Mouse (Mus musculus) small intestine, adult 2 months (tissue): ENCODE measurements at regions not wholly inside any gene's neighbourhood (a gene's known extent, or its start where the extent isn't known, plus 50 kb on each side); places are given as distances from the start of the nearest gene placed in this dataset.

ENCODE experiments used
- H3K27ac ChIP-seq: fragments of 200-500 bp; 2 replicates; pipeline ENCODE4 v1.5.1; 2012; ENCODE audit warnings: low read depth, low read length, control low read depth, inconsistent platforms; ENCODE audit not compliant: insufficient read depth
- H3K27me3 ChIP-seq: fragments of 200-500 bp; 2 replicates; pipeline ENCODE4 v1.6.1; 2012; ENCODE audit warnings: mild to moderate bottlenecking, moderate library complexity, low read length, inconsistent platforms; ENCODE audit not compliant: control insufficient read depth, insufficient read depth
- H3K36me3 ChIP-seq: fragments of 200-500 bp; 2 replicates; pipeline ENCODE4 v1.6.1; 2012; ENCODE audit warnings: mild to moderate bottlenecking, low read length, control low read depth, inconsistent platforms; ENCODE audit not compliant: control insufficient read depth, insufficient read depth
- H3K4me1 ChIP-seq: fragments of 200-500 bp; 2 replicates; pipeline ENCODE4 v1.6.1; 2012; ENCODE audit warnings: low read length, inconsistent platforms, mixed read lengths; ENCODE audit not compliant: control insufficient read depth, insufficient read depth, insufficient read length
- H3K4me3 ChIP-seq: fragments of 200-500 bp; 2 replicates; pipeline ENCODE4 v1.5.1; 2012; ENCODE audit warnings: low read depth, mild to moderate bottlenecking, control low read depth, inconsistent platforms, low read length, moderate library complexity
- CTCF ChIP-seq: fragments of 200-500 bp; IDR thresholded peaks from 2 replicates; pipeline ENCODE4 v1.5.1; 2012; ENCODE audit warnings: low read depth, mild to moderate bottlenecking, control low read depth, inconsistent platforms, low read length, moderate library complexity, mixed read lengths; ENCODE audit not compliant: insufficient replicate concordance, insufficient read length; ENCODE audit errors: extremely low read depth
- POLR2A ChIP-seq: fragments of 200-500 bp; IDR thresholded peaks from 2 replicates; pipeline ENCODE4 v1.6.1; 2012; ENCODE audit warnings: low read depth, mild to moderate bottlenecking, control low read depth, inconsistent platforms, low read length, moderate library complexity
- WGBS: fragments of 180-500 bp; shearing (Covaris S2); methylation state at CpG from one replicate; pipeline ENCODE4 v1.1.7; 2018; 5-methylcytosine and 5-hydroxymethylcytosine counted together

GRCm38 (mm10) chr2:59406976-59407375 lies 77.5 kb upstream of the Dapl1 start:
- Histone ChIP-seq H3K4me3 (no peak overlapping the region), H3K27ac (no peak overlapping the region), H3K4me1 (no peaks in the 10 kb centered on the region), H3K27me3 (no peaks in the 10 kb centered on the region), H3K36me3 (no peaks in the 10 kb centered on the region)
- no peak for TF ChIP-seq POLR2A
- no peak for TF ChIP-seq CTCF
- WGBS: 78% methylated on average over 3 of the region's 3 CpGs

GRCm38 (mm10) chr2:59407512-59407988 lies 76.9 kb upstream of the Dapl1 start:
- Histone ChIP-seq H3K27ac (no peak overlapping the region), H3K27me3 (no peaks in the 10 kb centered on the region), H3K4me1 (no peaks in the 10 kb centered on the region), H3K4me3 (no peak overlapping the region), H3K36me3 (no peaks in the 10 kb centered on the region)
- TF ChIP-seq POLR2A (no peak), CTCF (no peak)
- WGBS: 55% methylated on average over 13 of the region's 13 CpGs

- H3K4me1 ChIP-seq: no peaks in the 10 kb centered on the region
- 41% methylated on average over 10 of the region's 10 CpGs for WGBS
- no peaks in the 10 kb centered on the region for H3K36me3 ChIP-seq
- H3K27ac ChIP-seq: no peak overlapping the region
- H3K27me3 ChIP-seq: no peaks in the 10 kb centered on the region
- no peak overlapping the region for H3K4me3 ChIP-seq
- no peak for TF ChIP-seq POLR2A
- TF ChIP-seq CTCF: no peak
Measured at GRCm38 (mm10) chr2:59408040-59408587, 76.3 kb upstream of the Dapl1 start.

- 92% methylated on average over 9 of the region's 9 CpGs for WGBS
- no peak for TF ChIP-seq CTCF
- no peak for TF ChIP-seq POLR2A
- Histone ChIP-seq H3K27me3 (no peaks in the 10 kb centered on the region), H3K27ac (no peak overlapping the region), H3K36me3 (no peaks in the 10 kb centered on the region), H3K4me1 (peaks cover 12% of the 10 kb centered on the region; the same call in 1 of the 2 replicates), H3K4me3 (no peak overlapping the region)
Measured at GRCm38 (mm10) chr2:59414612-59415011, 69.8 kb upstream of the Dapl1 start.

GRCm38 (mm10) chr2:59416491-59417195 lies 67.8 kb upstream of the Dapl1 start:
- WGBS: 39% methylated on average over 8 of the region's 8 CpGs
- peaks cover 19% of the 10 kb centered on the region; the same call in 1 of the 2 replicates for H3K4me1 ChIP-seq
- H3K4me3 ChIP-seq: no peak overlapping the region
- H3K27ac ChIP-seq: no peak overlapping the region
- no peaks in the 10 kb centered on the region for H3K27me3 ChIP-seq
- no peak for TF ChIP-seq CTCF
- no peaks in the 10 kb centered on the region for H3K36me3 ChIP-seq

GRCm38 (mm10) chr2:59417384-59417955 lies 67.0 kb upstream of the Dapl1 start:
- WGBS: 88% methylated on average over 11 of the region's 11 CpGs
- H3K4me3 ChIP-seq: no peak overlapping the region
- TF ChIP-seq POLR2A: no peak
- TF ChIP-seq CTCF: no peak
- H3K27ac ChIP-seq: no peak overlapping the region
- H3K27me3 ChIP-seq: no peaks in the 10 kb centered on the region
- H3K4me1 ChIP-seq: peaks cover 23% of the 10 kb centered on the region; the same call in 1 of the 2 replicates
- H3K36me3 ChIP-seq: no peaks in the 10 kb centered on the region

- no peak overlapping the region for H3K27ac ChIP-seq
- no peaks in the 10 kb centered on the region for H3K27me3 ChIP-seq
- H3K36me3 ChIP-seq: no peaks in the 10 kb centered on the region
- TF ChIP-seq POLR2A: no peak
- TF ChIP-seq CTCF: no peak
- 53% methylated on average over 5 of the region's 5 CpGs for WGBS
- H3K4me3 ChIP-seq: no peak overlapping the region
- peaks cover 25% of the 10 kb centered on the region; the same call in 1 of the 2 replicates for H3K4me1 ChIP-seq
Measured at GRCm38 (mm10) chr2:59420496-59420895, 64.0 kb upstream of the Dapl1 start.
